Mouse (Mus musculus) thymus, postnatal 10 days (tissue): ENCODE data around the gene Ins1.

ENCODE experiments used
- DNase-seq, 2 experiments: peaks; one replicate each; pipeline ENCODE4 v3.0.0; 2021; ENCODE audit warnings: low spot score in 2 of 2

Ins1 gene

GRCm38 (mm10) chr19:52263997-52264396 is at the start of gene Ins1:
Ins1 (plus strand) TSS chr19:52264297.
- no peak for DNase-seq
